Mouse (Mus musculus): ENCODE data around the gene Lkaaear1. TPM values are rescaled to one million over a fixed set of nuclear protein-coding genes. Genes with fewer than 3 reads are reported as not detected.

The Lkaaear1 gene
- total RNA-seq (2021), result not detected
- long read RNA-seq, experiment 1, result 0 reads
- long read RNA-seq, experiment 2, result 0 reads

DNA sequence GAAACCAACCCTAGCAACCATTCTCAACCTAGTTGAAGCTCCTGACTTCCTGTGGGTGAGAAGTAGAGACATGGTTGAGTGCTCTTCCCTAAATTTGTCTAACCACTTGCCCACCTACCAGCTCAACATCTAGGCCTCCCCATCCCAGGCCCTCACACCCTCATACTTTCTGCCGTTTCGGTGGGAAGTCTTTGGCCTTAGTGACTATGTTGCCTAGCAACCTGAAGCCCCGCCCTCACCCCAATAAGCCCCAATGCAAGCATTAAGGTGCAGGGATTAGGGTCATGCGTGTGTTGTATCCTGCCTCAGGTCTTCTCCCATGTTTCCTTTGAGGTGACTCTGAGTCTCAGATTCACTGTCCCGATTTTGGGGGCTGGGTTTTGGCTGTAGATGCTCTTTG lies at the start of gene Lkaaear1:
Gene Lkaaear1, minus strand, starts transcription at position 202 of the 400 bp plus-strand sequence.
- H3K27ac ChIP-seq, result no peak within 1 kb of the TSS
- DNase-seq (ENCODE audit: low spot score in 2 of 2), result no peak
- TF ChIP-seq CTCF (conservative IDR thresholded peaks at IDR 0.05), result no peak
- H3K4me3 ChIP-seq, result no peak within 1 kb of the TSS

DNA sequence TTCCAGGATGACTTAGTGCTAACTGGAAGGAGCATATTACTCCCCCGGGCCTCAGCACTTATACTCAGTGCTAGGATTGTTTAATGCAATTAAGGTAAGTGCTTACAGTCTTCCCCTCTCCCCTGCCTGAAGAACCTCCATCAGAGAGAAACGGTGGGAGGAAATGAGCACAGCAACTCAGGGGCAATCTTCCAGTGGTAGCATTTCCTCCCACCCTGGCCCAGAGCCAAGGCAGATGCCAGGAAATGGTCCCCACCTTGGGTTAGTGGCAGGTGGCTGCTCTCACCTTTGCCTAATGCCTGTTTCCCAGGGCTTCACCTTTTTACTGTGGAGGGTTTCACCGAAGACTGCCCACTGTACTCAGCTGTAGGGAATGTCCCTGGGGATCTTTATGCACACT lies 31.8 kb upstream of the Lkaaear1 start:
- DNase-seq (ENCODE audit: low spot score in 2 of 2), result no peak
- Histone ChIP-seq H3K4me3 (no peak overlapping the region), H3K27ac (no peak overlapping the region)
- TF ChIP-seq CTCF (conservative IDR thresholded peaks at IDR 0.05), result no peak

DNA sequence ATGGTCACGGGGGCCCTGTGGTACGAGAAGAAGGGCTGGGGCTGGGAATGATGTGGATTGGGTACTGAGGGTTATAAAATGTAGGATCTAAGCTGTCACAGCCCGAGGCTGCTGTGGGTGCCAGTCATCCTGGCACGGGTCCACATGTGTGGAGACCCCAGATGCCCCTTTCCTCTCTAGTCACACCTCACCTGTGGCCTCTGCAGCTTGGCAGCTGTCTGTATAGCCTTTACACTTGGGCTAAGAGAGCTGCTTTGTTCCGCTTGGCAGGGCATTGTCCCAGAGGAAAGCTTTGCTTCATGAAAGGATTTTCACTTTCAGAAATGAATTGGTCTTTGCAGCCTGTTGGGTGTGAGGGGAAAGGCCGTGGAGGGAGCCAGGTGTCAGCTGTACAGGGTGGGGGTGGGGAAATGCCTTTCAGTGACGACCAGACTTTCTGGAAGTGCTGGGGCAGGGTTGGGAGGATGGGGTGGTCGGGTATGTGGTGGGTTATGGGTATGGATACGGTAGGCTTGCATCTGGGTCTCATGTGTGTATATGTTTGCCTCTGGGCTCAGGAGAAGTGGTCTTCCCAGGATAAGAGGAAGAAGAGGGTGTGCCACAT lies 29.5 kb upstream of the Lkaaear1 start:
- DNase-seq (ENCODE audit: low spot score in 2 of 2), result no peak
- TF ChIP-seq CTCF (conservative IDR thresholded peaks at IDR 0.05), result no peak
- Histone ChIP-seq H3K27ac (no peak overlapping the region), H3K4me3 (no peak overlapping the region)

DNA sequence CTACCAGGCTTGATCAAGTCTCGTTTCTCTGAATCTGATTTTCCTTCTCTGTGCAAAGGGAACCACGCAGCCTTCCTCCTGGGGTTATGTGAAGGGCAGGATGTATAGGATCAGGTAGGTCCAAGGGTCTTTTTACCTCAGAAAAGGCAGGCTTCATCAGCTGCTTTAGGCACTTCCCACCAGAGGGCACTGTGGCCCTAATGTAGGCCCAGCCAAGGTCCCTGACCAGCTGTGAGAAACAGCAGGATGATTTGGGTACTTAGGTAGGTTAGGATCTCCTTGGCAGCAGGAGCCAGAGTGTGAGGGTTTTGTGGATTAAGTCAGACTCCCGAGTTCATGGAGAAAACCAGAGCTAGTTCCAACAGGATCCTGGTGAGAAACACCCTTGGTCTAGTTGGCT lies 24.0 kb upstream of the Lkaaear1 start:
- DNase-seq (ENCODE audit: low spot score in 2 of 2), result no peak
- peak; percentile 80 for TF ChIP-seq CTCF (conservative IDR thresholded peaks at IDR 0.05)
- no peak overlapping the region for H3K27ac ChIP-seq
- no peak overlapping the region for H3K4me3 ChIP-seq

DNA sequence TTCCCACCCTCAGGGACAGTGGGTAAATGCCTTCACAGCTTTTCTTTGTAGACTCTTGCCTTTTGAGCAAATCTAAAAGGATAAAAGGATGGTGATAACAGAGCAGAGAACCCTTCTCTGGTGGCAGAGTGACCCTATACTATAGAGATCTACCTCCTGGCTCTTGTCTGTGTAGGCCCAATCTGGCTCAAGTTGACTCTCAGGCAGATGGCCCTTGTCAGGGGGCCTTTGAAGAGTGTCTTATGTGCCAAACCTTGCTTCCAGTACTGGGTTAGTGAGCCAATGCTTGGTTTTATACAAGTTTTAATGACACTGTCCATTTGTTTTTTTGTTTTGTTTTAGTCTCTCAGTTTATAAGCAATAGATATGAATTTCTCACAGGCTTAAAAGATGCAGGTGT lies 23.0 kb upstream of the Lkaaear1 start:
- no peak for DNase-seq (ENCODE audit: low spot score in 2 of 2)
- no peak for TF ChIP-seq CTCF (conservative IDR thresholded peaks at IDR 0.05)
- Histone ChIP-seq H3K27ac (no peak overlapping the region), H3K4me3 (no peak overlapping the region)

GRCm38 (mm10) chr2:181720061-181720460 lies 21.8 kb upstream of the Lkaaear1 start:
- no peak overlapping the region for H3K27ac ChIP-seq
- H3K4me3 ChIP-seq, result no peak overlapping the region
- DNase-seq (ENCODE audit: low spot score in 2 of 2), result no peak
- peak; percentile 31; the same call in 1 of the 2 replicates for TF ChIP-seq CTCF (conservative IDR thresholded peaks at IDR 0.05)

- TF ChIP-seq CTCF (conservative IDR thresholded peaks at IDR 0.05), result no peak
- DNase-seq (ENCODE audit: low spot score in 2 of 2), result no peak
- no peak overlapping the region for H3K27ac ChIP-seq
- H3K4me3 ChIP-seq, result 0 out of 2 replicates have a peak overlapping the region, but pooled peaks have one; percentile 6
These were observed 18.7 kb upstream of the Lkaaear1 start for GRCm38 (mm10) chr2:181716991-181717390.

GRCm38 (mm10) chr2:181715382-181715781 lies 17.1 kb upstream of the Lkaaear1 start:
- TF ChIP-seq CTCF (conservative IDR thresholded peaks at IDR 0.05), result no peak
- H3K27ac ChIP-seq, result peak overlapping the region; percentile 95
- no peak for DNase-seq (ENCODE audit: low spot score in 2 of 2)
- H3K4me3 ChIP-seq, result peak overlapping the region; percentile 63

DNA sequence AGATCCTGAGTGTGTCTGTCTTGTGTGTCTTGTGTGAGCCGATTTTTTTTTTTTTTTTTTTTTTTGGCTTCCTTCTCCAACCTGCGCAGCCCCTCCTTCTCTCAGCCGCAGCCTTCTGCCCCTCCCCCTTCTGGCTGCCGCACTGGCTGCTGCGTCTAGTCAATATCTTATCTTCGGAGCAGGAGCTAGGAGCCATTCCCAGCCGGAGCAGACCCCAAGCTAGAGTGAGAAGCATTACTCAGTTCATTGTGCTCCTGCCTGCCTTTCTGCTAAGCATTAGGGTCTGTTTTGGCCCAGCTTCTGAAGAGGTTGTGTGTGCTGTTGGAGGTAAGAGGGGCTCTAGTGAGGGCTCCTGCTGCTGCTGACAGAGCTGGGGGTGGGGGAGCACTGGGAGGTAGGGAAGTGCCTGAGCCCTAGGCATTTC lies 16.7 kb upstream of the Lkaaear1 start, which contains the start of gene Oprl1:
Gene Oprl1, plus strand, starts transcription at position 114 of the 424 bp plus-strand sequence.
- DNase-seq (ENCODE audit: low spot score in 2 of 2), result peak; percentile 65 to 73
- TF ChIP-seq CTCF (conservative IDR thresholded peaks at IDR 0.05), result no peak
- Histone ChIP-seq H3K4me3 (peak within 1 kb of the TSS; percentile 63), H3K27ac (peak within 1 kb of the TSS; percentile 95)

DNA sequence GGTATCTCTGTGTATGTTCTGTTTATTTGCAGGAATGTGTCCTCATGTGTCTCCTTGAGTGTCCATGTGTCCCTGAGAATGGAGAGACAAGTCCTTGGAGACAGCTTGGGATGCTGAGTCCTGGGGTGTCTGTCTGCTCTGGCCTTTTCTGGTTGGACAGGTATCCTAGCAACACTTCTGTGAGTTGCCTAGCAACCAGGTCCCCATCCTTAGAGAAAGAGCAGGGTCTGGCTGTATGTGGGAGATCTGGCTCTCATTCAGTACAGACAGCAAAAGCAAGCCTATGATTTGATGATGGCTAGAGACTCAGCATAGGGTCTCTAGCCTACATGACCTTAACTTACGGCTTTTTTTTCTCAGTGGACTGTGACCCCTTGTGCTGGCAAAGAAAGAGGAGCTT lies 15.5 kb upstream of the Lkaaear1 start:
- H3K27ac ChIP-seq, result peak overlapping the region; percentile 95
- peak overlapping the region; percentile 63; the same call in 1 of the 2 replicates for H3K4me3 ChIP-seq
- peak; percentile 52 to 82 for DNase-seq (ENCODE audit: low spot score in 2 of 2)
- TF ChIP-seq CTCF (conservative IDR thresholded peaks at IDR 0.05), result no peak

- H3K27ac ChIP-seq, result no peak overlapping the region
- TF ChIP-seq CTCF (conservative IDR thresholded peaks at IDR 0.05), result peak; percentile 79
- DNase-seq (ENCODE audit: low spot score in 2 of 2), result no peak
- H3K4me3 ChIP-seq, result no peak overlapping the region
These were observed 8.4 kb upstream of the Lkaaear1 start for GRCm38 (mm10) chr2:181706668-181707067.

- no peak overlapping the region for H3K27ac ChIP-seq
- TF ChIP-seq CTCF (conservative IDR thresholded peaks at IDR 0.05), result no peak
- no peak for DNase-seq (ENCODE audit: low spot score in 2 of 2)
- no peak overlapping the region for H3K4me3 ChIP-seq
These were observed 1.3 kb downstream of the Lkaaear1 start for GRCm38 (mm10) chr2:181696801-181697420.

DNA sequence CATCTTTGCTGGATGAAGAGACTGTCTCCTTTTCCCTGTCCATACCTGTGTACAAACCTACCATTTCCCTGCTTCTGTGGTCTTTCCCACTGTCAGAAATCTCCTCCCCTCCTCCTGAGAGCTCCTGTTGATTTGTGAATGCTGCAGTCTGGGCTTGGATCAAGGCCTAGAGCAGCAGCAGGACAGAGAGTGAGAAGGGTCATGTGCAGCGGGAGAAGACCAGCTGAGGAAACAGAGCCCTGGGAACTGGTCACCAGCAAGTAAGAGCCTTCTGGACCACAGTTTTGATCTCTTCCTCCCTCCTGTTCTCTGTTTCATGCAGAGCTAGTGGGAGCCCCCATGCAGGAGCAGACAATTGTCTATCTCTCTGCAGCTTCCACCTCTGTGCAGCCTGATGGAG lies 2.5 kb downstream of the Lkaaear1 start:
- DNase-seq (ENCODE audit: low spot score in 2 of 2), result no peak
- H3K27ac ChIP-seq, result no peak overlapping the region
- TF ChIP-seq CTCF (conservative IDR thresholded peaks at IDR 0.05), result no peak
- no peak overlapping the region for H3K4me3 ChIP-seq

GRCm38 (mm10) chr2:181694581-181694980 lies 3.7 kb downstream of the Lkaaear1 start:
- DNase-seq (ENCODE audit: low spot score in 2 of 2), result no peak
- peak overlapping the region; percentile 85; the same call in 1 of the 2 replicates for H3K27ac ChIP-seq
- no peak for TF ChIP-seq CTCF (conservative IDR thresholded peaks at IDR 0.05)
- H3K4me3 ChIP-seq, result no peak overlapping the region; the same call in 1 of the 2 replicates
